Mouse (Mus musculus) embryonic facial prominence, embryonic 11.5 days (tissue): Measurements from ENCODE around the gene Gprc5c. TPM values are rescaled to one million over a fixed set of nuclear protein-coding genes. Genes with fewer than 3 reads are reported as not detected.

ENCODE experiments used
- ATAC-seq: fragments of 200-750 bp; cut with Nextera tagmentation; replicated peaks from 2 replicates; pipeline ENCODE4 v1.8.0; 2017; ENCODE audit warnings: low read depth; ENCODE audit not compliant: insufficient number of reproducible peaks, low FRiP score, low TSS enrichment
- DNase-seq: peaks from one replicate; pipeline ENCODE4 v3.0.0-alpha.2; 2015; ENCODE audit warnings: low spot score
- H3K27ac ChIP-seq: fragments of 300-500 bp; sonication (generic); replicated peaks from 2 replicates; pipeline ENCODE4 v1.5.1; 2014; ENCODE audit warnings: mild to moderate bottlenecking, low read depth, low read length, control low read depth
- H3K27me3 ChIP-seq: fragments of 300-500 bp; sonication (generic); 2 replicates; pipeline ENCODE4 v1.6.1; 2014; ENCODE audit warnings: mild to moderate bottlenecking, low read length, moderate library complexity, mixed read lengths; ENCODE audit not compliant: control insufficient read depth, insufficient read depth
- H3K36me3 ChIP-seq: fragments of 300-500 bp; sonication (generic); replicated peaks from 2 replicates; pipeline ENCODE4 v1.6.1; 2014; ENCODE audit warnings: low read depth, mild to moderate bottlenecking, low read length, moderate library complexity, mixed read lengths; ENCODE audit not compliant: control insufficient read depth, insufficient read depth
- H3K4me1 ChIP-seq: fragments of 300-500 bp; sonication (generic); 2 replicates; pipeline ENCODE4 v1.6.1; 2014; ENCODE audit warnings: low read length, mixed read lengths; ENCODE audit not compliant: control insufficient read depth, insufficient read depth
- H3K4me2 ChIP-seq: fragments of 300-500 bp; sonication (generic); 2 replicates; pipeline ENCODE4 v1.6.1; 2014; ENCODE audit warnings: low read depth, mild to moderate bottlenecking, control low read depth, low read length, moderate library complexity
- H3K4me3 ChIP-seq: fragments of 300-500 bp; sonication (generic); 2 replicates; pipeline ENCODE4 v1.5.1; 2014; ENCODE audit warnings: low read depth, low read length, control low read depth
- H3K9ac ChIP-seq: fragments of 300-500 bp; sonication (generic); replicated peaks from 2 replicates; pipeline ENCODE4 v1.6.1; 2014; ENCODE audit warnings: mild to moderate bottlenecking, control low read depth, low read length
- H3K9me3 ChIP-seq: fragments of 300-500 bp; sonication (generic); replicated peaks from 2 replicates; pipeline ENCODE4 v1.6.1; 2016; ENCODE audit warnings: mild to moderate bottlenecking, low read length, inconsistent platforms, mixed read lengths; ENCODE audit not compliant: control insufficient read depth
- WGBS: fragments of 180-500 bp; shearing (Covaris S2); extraction: QIAGEN DNeasy Blood & Tissue Kit; methylation state at CpG from one replicate; pipeline ENCODE4 v1.1.7; 2014; 5-methylcytosine and 5-hydroxymethylcytosine counted together
- polyA plus RNA-seq: library from polyadenylated mRNA; unstranded; fragments of >200 nt; fragmentation: Nextera tagmentation; extraction: Ambion mirVana; gene quantifications from 2 replicates; pipeline ENCODE4 v1.2.1, GENCODE M21; 2014

Gprc5c gene
- polyA plus RNA-seq, 1 experiment from 2014 or later: 31.5 TPM

GRCm38 (mm10) chr11:114822727-114823126 is 28.2 kb upstream of the Gprc5c start:
- 41% methylated on average over 12 of the region's 12 CpGs for WGBS
- no peak overlapping the region for H3K9ac ChIP-seq
- no peaks in the 10 kb centered on the region for H3K27me3 ChIP-seq
- H3K4me2 ChIP-seq: no peak overlapping the region; the same call in 1 of the 2 replicates
- no peaks in the 10 kb centered on the region for H3K9me3 ChIP-seq
- no peaks in the 10 kb centered on the region for H3K36me3 ChIP-seq
- ATAC-seq (peak; percentile 39; the same call in 1 of the 2 replicates), DNase-seq (peak; percentile 34)
- H3K4me3 ChIP-seq: no peak overlapping the region
- H3K4me1 ChIP-seq: peaks cover 12% of the 10 kb centered on the region
- peak overlapping the region; percentile 75 for H3K27ac ChIP-seq

GRCm38 (mm10) chr11:114823199-114823725 is 27.7 kb upstream of the Gprc5c start:
- no peak overlapping the region for H3K4me3 ChIP-seq
- whole genome bisulfite sequencing: under 1% methylated on average over 11 of the region's 11 CpGs
- no peaks in the 10 kb centered on the region for H3K9me3 ChIP-seq
- ATAC-seq: peak; percentile 80
- peak; percentile 69 for DNase-seq
- no peak overlapping the region for H3K4me2 ChIP-seq
- peaks cover 12% of the 10 kb centered on the region for H3K4me1 ChIP-seq
- no peaks in the 10 kb centered on the region for H3K27me3 ChIP-seq
- peak overlapping the region; percentile 19; the same call in 1 of the 2 replicates for H3K9ac ChIP-seq
- no peaks in the 10 kb centered on the region for H3K36me3 ChIP-seq
- peak overlapping the region; percentile 75 for H3K27ac ChIP-seq

GRCm38 (mm10) chr11:114826686-114827085 is 24.3 kb upstream of the Gprc5c start:
- DNase-seq: no peak

GRCm38 (mm10) chr11:114829499-114830432 is 21.2 kb upstream of the Gprc5c start:
- WGBS: 5% methylated on average over 24 of the region's 24 CpGs
- Histone ChIP-seq H3K9me3 (no peaks in the 10 kb centered on the region), H3K27ac (peak overlapping the region; percentile 90), H3K4me2 (peak overlapping the region; percentile 54), H3K9ac (peak overlapping the region; percentile 59), H3K4me1 (peaks cover 8% of the 10 kb centered on the region), H3K27me3 (no peaks in the 10 kb centered on the region), H3K4me3 (peak overlapping the region; percentile 19; the same call in 1 of the 2 replicates), H3K36me3 (no peaks in the 10 kb centered on the region)
- DNase-seq (peak; percentile 92), ATAC-seq (peak; percentile 93)

More at GRCm38 (mm10) chr11:114826686-114827085, 24.3 kb upstream of the Gprc5c start:
- 47% methylated on average over 5 of the region's 5 CpGs for WGBS
- Histone ChIP-seq H3K36me3 (no peaks in the 10 kb centered on the region), H3K4me3 (no peak overlapping the region), H3K27me3 (no peaks in the 10 kb centered on the region), H3K4me2 (no peak overlapping the region), H3K9me3 (no peaks in the 10 kb centered on the region), H3K27ac (no peak overlapping the region), H3K9ac (no peak overlapping the region), H3K4me1 (peaks cover 20% of the 10 kb centered on the region)
- no peak for ATAC-seq

- 8% methylated on average over 8 of the region's 8 CpGs for WGBS
- peak overlapping the region; percentile 90 for H3K27ac ChIP-seq
- H3K4me3 ChIP-seq: 0 out of 2 replicates have a peak overlapping the region, but pooled peaks have one; percentile 8
- no peak for DNase-seq
- peaks cover 8% of the 10 kb centered on the region for H3K4me1 ChIP-seq
- H3K9ac ChIP-seq: peak overlapping the region; percentile 34; the same call in 1 of the 2 replicates
- ATAC-seq: peak; percentile 46; the same call in 1 of the 2 replicates
- H3K4me2 ChIP-seq: peak overlapping the region; percentile 54
- no peaks in the 10 kb centered on the region for H3K27me3 ChIP-seq
- no peaks in the 10 kb centered on the region for H3K36me3 ChIP-seq
- H3K9me3 ChIP-seq: no peaks in the 10 kb centered on the region
These were observed 20.5 kb upstream of the Gprc5c start for GRCm38 (mm10) chr11:114830433-114830773.

- ATAC-seq (no peak), DNase-seq (no peak)
- no peak overlapping the region; the same call in 1 of the 2 replicates for H3K27ac ChIP-seq
- no peaks in the 10 kb centered on the region for H3K36me3 ChIP-seq
- H3K4me1 ChIP-seq: peaks cover 8% of the 10 kb centered on the region
- no peaks in the 10 kb centered on the region for H3K27me3 ChIP-seq
- H3K9me3 ChIP-seq: no peaks in the 10 kb centered on the region
- no peak overlapping the region for H3K4me3 ChIP-seq
- 58% methylated on average over 5 of the region's 5 CpGs for WGBS
- H3K9ac ChIP-seq: no peak overlapping the region
- H3K4me2 ChIP-seq: no peak overlapping the region
These were observed 17.8 kb upstream of the Gprc5c start for GRCm38 (mm10) chr11:114833166-114833565.

GRCm38 (mm10) chr11:114843818-114844463 is 7.0 kb upstream of the Gprc5c start:
- no peaks in the 10 kb centered on the region for H3K36me3 ChIP-seq
- no peaks in the 10 kb centered on the region for H3K9me3 ChIP-seq
- DNase-seq (peak; percentile 53), ATAC-seq (peak; percentile 86)
- H3K27me3 ChIP-seq: no peaks in the 10 kb centered on the region
- peaks cover 7% of the 10 kb centered on the region for H3K4me1 ChIP-seq
- 6% methylated on average over 8 of the region's 8 CpGs for WGBS
- peak overlapping the region; percentile 72 for H3K27ac ChIP-seq
- peak overlapping the region; percentile 48 for H3K9ac ChIP-seq
- no peak overlapping the region for H3K4me3 ChIP-seq
- peak overlapping the region; percentile 28 for H3K4me2 ChIP-seq
